Mouse (Mus musculus) layer of hippocampus, adult 9-11 months (tissue): Measurements from ENCODE around the gene Tuba3a.
"Not testable (repeated sequence)": the region's sequence is repeated elsewhere in the genome, so short reads cannot be mapped to it uniquely, and the experiment has no call there.

Source experiments
- DNase-seq: peaks from one replicate; pipeline ENCODE4 v3.0.0; 2022

The Tuba3a gene

GRCm38 (mm10) chr6:125305465-125305864 lies 19.6 kb upstream of the Tuba3a start:
- DNase-seq = no peak

- not testable (repeated sequence) for DNase-seq
Measured at GRCm38 (mm10) chr6:125304408-125304807, 18.6 kb upstream of the Tuba3a start.

GRCm38 (mm10) chr6:125303242-125303641 lies 17.4 kb upstream of the Tuba3a start:
- no peak for DNase-seq

- no peak for DNase-seq
Measured at GRCm38 (mm10) chr6:125302231-125302982, 16.6 kb upstream of the Tuba3a start.

- no peak for DNase-seq
Measured at GRCm38 (mm10) chr6:125300982-125301381, 15.1 kb upstream of the Tuba3a start.

- DNase-seq = no peak
Measured at GRCm38 (mm10) chr6:125297149-125297820, 11.4 kb upstream of the Tuba3a start.

GRCm38 (mm10) chr6:125294049-125294448 lies 8.2 kb upstream of the Tuba3a start:
- DNase-seq = no peak

- DNase-seq = no peak
Measured at GRCm38 (mm10) chr6:125292256-125292655, 6.4 kb upstream of the Tuba3a start.

GRCm38 (mm10) chr6:125291329-125291728 lies 5.5 kb upstream of the Tuba3a start:
- DNase-seq = peak; percentile 74

GRCm38 (mm10) chr6:125288730-125289129 lies 2.9 kb upstream of the Tuba3a start:
- no peak for DNase-seq

GRCm38 (mm10) chr6:125286944-125287343 lies 1.1 kb upstream of the Tuba3a start:
- DNase-seq = peak; percentile 37

GRCm38 (mm10) chr6:125284751-125285150 lies 1.1 kb downstream of the Tuba3a start:
- no peak for DNase-seq

GRCm38 (mm10) chr6:125284250-125284649 lies 1.6 kb downstream of the Tuba3a start:
- no peak for DNase-seq

GRCm38 (mm10) chr6:125282721-125283120 lies 3.1 kb downstream of the Tuba3a start:
- DNase-seq = not testable (repeated sequence)

- DNase-seq = no peak
Measured at GRCm38 (mm10) chr6:125279729-125280128, 6.1 kb downstream of the Tuba3a start.

- DNase-seq = peak; percentile 21
Measured at GRCm38 (mm10) chr6:125274841-125275563, 10.8 kb downstream of the Tuba3a start.

GRCm38 (mm10) chr6:125272228-125272785 lies 13.5 kb downstream of the Tuba3a start:
- DNase-seq = no peak

- peak; percentile 95 for DNase-seq
Measured at GRCm38 (mm10) chr6:125271455-125272227, 14.2 kb downstream of the Tuba3a start.

- no peak for DNase-seq
Measured at GRCm38 (mm10) chr6:125268799-125269198, 17.0 kb downstream of the Tuba3a start.

GRCm38 (mm10) chr6:125267469-125267868 lies 18.4 kb downstream of the Tuba3a start:
- no peak for DNase-seq

GRCm38 (mm10) chr6:125266600-125266999 lies 19.2 kb downstream of the Tuba3a start:
- not testable (repeated sequence) for DNase-seq

- no peak for DNase-seq
Measured at GRCm38 (mm10) chr6:125266091-125266490, 19.8 kb downstream of the Tuba3a start.
